Mouse (Mus musculus) gastrocnemius, postnatal 36 days (tissue): ENCODE data around the gene Ubc. TPM values are rescaled to one million over a fixed set of nuclear protein-coding genes. Genes with fewer than 3 reads are reported as not detected.

Source experiments
- total RNA-seq, 2 experiments: library from RNA; stranded (reverse); gene quantifications; 2 replicates each; pipeline ENCODE4 v1.2.3; 2021

Gene Ubc
- total RNA-seq, 2 experiments from 2014 or later: 1,061 to 1,578 TPM

Other genes starting within 250 kb of the Ubc start
- gene Ncor2, start 211.0 kb downstream of the Ubc start, total RNA-seq: 100 to 1,000 TPM; 102 to 112 TPM
- gene Scarb1, start 49.1 kb downstream of the Ubc start, total RNA-seq: 10 to 100 TPM; 20.3 to 20.5 TPM
- under 1 TPM in 1 of 2 experiments, not detected in 1; 0.20 TPM for gene Gm10382, start 880 bp downstream of the Ubc start, total RNA-seq
- 1 to 10 TPM; 3.4 to 4.3 TPM for gene Dhx37, start 43.9 kb upstream of the Ubc start, total RNA-seq
- gene Bri3bp, start 51.4 kb upstream of the Ubc start, total RNA-seq: 1 to 10 TPM; 3.8 to 4.0 TPM
- 1 to 10 TPM; 2.5 to 3.8 TPM for gene Aacs, start 85.6 kb upstream of the Ubc start, total RNA-seq
- gene Tmem132b, start 141.6 kb upstream of the Ubc start, total RNA-seq: under 1 TPM; 0.05 to 0.07 TPM